Mouse (Mus musculus): ENCODE data around the gene Sparcl1.

Gene Sparcl1

DNA sequence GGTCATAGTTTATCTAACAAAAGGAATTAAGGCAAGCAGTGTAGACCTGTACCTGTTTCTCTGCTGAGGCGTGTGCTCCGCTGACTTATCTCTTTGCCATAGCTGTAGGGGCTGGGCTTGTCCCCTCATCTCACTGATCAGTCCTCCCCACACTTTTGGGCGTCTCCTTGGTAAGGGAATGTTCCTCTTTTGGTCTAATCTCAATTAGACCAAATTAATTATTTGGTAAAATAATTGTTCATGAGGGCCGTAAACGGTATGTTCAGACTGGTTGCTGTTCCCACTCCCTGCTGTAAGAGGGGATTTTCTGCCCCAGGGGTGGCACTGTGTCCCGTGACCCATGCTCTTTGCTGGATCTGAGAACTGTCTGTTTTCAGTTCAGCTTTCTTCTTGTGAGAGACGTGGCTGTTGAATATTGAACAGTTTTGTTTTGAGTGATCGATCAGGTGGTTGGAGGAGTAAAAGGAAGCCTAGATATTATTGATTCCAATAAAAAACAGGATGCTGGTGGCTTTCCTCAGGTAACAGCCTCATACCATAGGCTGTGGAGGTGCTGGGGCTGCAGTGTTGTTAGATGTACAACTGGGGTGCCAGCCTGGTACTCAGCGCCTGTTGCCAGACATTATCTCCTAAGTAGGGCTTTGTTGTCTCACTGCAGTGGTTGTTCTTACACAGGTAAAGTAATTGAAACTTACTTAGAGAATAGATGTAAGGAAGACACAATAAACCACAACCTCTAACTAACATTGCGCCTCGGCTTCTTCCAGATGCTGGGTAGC lies 50.6 kb downstream of the Sparcl1 start:
- no peak for DNase-seq (ENCODE audit: low spot score in 2 of 2)

GRCm38 (mm10) chr5:104061936-104062772 lies 51.4 kb downstream of the Sparcl1 start:
- DNase-seq (ENCODE audit: low spot score in 2 of 2) = no peak

DNA sequence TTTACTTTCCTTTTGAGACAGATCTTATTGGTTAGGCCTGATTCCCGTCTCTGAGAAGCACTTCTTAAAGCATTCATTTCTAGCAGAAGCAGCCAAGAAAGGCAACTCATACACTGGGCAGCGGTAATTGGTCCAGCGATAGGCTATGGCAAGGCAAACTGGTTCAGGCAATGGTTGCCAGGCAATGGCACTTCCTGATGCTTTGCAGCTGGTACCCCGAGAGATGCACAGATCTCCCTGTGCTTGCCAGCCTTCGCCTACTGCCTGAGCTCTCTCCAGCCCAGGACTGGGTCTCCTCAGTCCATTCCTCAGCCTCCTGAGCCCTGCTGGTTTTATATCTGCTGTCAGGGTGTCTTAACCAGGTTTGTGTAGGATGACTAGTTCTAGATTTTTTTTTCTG lies 53.1 kb downstream of the Sparcl1 start:
- no peak for DNase-seq (ENCODE audit: low spot score in 2 of 2)

GRCm38 (mm10) chr5:104059628-104060027 lies 53.9 kb downstream of the Sparcl1 start:
- DNase-seq (ENCODE audit: low spot score in 2 of 2) = no peak

DNA sequence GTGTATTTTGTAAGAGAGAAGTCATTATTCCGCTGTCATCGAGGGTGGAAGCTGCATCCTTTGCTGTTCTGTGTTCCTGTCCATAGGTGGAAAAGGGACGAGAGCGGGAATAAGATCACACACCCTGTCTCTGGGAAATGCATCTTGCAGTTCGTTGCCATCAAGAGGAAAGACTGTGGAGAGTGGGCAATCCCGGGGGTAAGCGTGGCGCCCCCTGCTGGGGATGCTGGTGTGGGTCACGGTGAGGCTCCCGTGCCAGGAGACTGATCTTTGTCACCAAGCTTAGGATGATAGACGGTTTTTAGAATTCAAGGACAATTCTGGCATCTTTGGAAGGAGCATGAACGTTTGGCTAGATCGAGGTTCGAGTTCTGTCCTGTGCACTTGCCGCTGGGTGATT lies 55.5 kb downstream of the Sparcl1 start:
- peak; percentile 64 to 87 for DNase-seq (ENCODE audit: low spot score in 2 of 2)

- DNase-seq (ENCODE audit: low spot score in 2 of 2) = no peak
These were observed 57.2 kb downstream of the Sparcl1 start for GRCm38 (mm10) chr5:104056295-104056694.

DNA sequence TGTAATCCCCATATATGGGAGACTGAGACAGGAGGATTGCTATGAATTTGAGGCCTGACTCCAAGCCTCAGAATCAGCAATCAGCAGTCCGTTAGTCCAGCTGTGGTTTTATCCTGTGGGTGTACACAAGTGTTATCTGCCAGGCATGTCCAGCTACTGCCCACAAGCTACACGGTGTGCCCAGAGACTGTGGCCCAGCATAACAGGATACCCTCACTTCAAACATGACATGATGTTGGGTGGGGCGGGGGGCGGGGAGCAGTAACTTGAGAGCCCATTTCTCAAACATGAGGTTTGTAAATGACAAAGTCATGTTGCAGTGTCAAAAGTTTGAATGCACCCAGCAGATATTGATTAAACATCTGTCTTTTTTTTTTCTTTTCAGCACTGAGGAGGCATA lies 57.7 kb downstream of the Sparcl1 start:
- no peak for DNase-seq (ENCODE audit: low spot score in 2 of 2)

DNA sequence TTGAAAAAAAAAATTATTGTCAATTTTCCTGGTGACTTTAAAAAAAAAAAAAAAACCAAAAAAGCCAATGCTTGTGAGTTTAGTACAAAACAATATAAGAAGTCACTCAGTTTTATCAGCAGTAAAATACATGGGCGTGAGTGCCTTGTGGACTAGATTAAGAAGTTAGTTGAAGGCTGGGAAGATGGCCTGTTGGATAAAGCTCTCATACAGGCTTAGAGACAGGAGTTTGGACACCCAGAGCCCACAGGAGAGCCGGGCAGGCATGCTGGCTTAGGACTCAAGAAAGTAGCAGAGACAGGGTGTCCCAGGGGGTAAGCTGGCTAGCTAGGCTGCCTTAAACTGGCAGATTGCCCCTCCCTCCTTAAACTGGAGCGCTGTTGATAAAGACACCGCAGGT lies 58.6 kb downstream of the Sparcl1 start:
- DNase-seq (ENCODE audit: low spot score in 2 of 2) = no peak

- DNase-seq (ENCODE audit: low spot score in 2 of 2) = peak; percentile 59 to 77
These were observed 60.6 kb downstream of the Sparcl1 start for GRCm38 (mm10) chr5:104052956-104053355.

DNA sequence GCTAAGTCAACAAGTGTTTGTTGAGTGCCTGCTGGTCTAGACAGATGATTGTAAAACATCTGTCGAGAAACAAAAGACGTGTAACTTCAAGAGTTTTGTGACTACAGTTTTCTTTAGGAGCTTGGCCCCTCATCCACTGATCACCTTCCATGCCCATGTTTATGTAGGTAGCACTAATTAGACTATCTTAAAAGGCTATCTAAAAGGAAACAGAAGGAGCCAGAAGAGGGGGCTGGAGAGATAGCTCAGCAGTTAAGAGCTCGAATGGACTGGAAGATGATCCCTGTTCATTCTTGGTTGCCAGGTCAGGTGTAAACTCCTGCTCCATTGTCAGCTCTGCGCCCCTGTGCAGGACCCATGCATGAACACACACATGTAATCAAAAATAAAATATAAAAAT lies 65.4 kb downstream of the Sparcl1 start:
- DNase-seq (ENCODE audit: low spot score in 2 of 2) = no peak

GRCm38 (mm10) chr5:104047200-104048105 lies 66.1 kb downstream of the Sparcl1 start:
- DNase-seq (ENCODE audit: low spot score in 2 of 2) = no peak

- peak; percentile 95 to 97 for DNase-seq (ENCODE audit: low spot score in 2 of 2)
These were observed 67.0 kb downstream of the Sparcl1 start, which contains the start of gene Nudt9 for GRCm38 (mm10) chr5:104046256-104047199. TSS of gene Nudt9 (plus strand) at chr5:104046306.

DNA sequence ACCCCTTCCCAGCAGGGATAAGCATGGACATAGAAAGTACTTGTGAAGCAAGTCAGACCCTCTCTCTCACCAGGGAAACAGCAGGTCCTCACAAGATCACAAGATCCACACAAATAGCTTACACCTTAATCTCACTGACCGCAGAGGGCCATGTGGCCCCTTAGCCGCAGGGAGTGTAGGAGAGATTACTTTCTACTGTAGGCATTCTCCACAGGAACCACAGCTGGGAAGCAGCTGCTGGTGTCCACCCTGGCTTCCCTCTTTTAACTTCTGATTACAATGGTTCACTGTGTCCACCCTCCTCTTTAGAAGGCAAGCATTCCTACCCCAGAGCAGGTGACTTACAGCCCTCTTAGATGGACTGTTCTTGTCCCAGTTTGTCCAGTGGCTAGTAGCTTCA lies 69.8 kb downstream of the Sparcl1 start:
- no peak for DNase-seq (ENCODE audit: low spot score in 2 of 2)

GRCm38 (mm10) chr5:104042906-104043305 lies 70.6 kb downstream of the Sparcl1 start:
- DNase-seq (ENCODE audit: low spot score in 2 of 2) = no peak

- no peak for DNase-seq (ENCODE audit: low spot score in 2 of 2)
These were observed 74.2 kb downstream of the Sparcl1 start for GRCm38 (mm10) chr5:104039154-104039932.

DNA sequence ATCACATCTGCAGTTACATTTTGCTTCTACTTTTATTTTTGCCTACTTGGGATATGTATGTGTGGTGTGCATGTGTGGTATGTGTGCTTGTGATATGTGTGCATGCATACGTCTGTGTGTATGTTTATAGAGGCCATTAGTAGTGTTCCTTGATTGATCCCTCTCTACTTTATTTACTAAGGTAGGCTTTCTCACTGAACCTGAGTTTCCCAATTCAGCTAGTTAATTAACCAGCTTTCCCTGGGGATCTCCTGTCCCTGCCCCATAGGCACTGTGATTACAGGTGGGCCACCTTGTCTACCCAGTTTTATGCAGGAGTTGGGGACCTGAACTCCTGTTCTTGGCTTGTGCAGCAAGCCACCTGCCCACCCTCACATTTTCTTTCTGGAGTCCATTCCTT lies 76.8 kb downstream of the Sparcl1 start:
- DNase-seq (ENCODE audit: low spot score in 2 of 2) = no peak

DNA sequence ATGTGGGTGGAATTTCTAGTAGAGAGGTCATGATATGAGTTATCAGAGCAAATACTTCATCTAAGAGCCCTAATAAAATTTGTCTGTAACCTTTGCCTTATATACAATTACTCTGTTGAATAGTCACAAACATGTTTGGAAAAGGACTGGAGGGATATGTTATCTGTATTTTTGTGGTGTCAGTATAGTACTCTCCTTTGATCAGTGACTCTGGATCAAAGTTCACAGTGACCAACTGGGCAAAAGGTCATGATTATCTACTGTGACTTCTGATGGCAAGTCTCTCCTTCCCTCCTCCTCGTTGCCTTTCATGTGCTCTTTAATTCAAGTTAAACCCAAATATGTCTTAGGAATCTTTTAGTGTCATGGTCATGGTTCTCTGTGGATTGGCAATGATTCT lies 77.7 kb downstream of the Sparcl1 start:
- no peak for DNase-seq (ENCODE audit: low spot score in 2 of 2)

- no peak for DNase-seq (ENCODE audit: low spot score in 2 of 2)
These were observed 78.5 kb downstream of the Sparcl1 start for GRCm38 (mm10) chr5:104035066-104035465.

- DNase-seq (ENCODE audit: low spot score in 2 of 2) = no peak
These were observed 81.0 kb downstream of the Sparcl1 start for GRCm38 (mm10) chr5:104032434-104033097.
